Mouse (Mus musculus): Measurements from ENCODE around the gene Vmn1r179.
"Not testable (repeated sequence)": the region's sequence is repeated elsewhere in the genome, so short reads cannot be mapped to it uniquely, and the experiment has no call there.

The Vmn1r179 gene

GRCm38 (mm10) chr7:23926678-23927077, at the start of gene Vmn1r179:
Gene Vmn1r179, plus strand, starts transcription at chr7:23926978.
- TF ChIP-seq GATA4 (IDR thresholded peaks at IDR 0.05; ENCODE audit: insufficient replicate concordance, low read length), result no peak

GRCm38 (mm10) chr7:23891709-23892108, 35.1 kb upstream of the Vmn1r179 start, which contains the start of gene Vmn1r178:
Gene Vmn1r178, plus strand, starts transcription at chr7:23892009.
- no peak for TF ChIP-seq GATA4 (IDR thresholded peaks at IDR 0.05; ENCODE audit: insufficient replicate concordance, low read length)

GRCm38 (mm10) chr7:23950332-23950731, 23.6 kb downstream of the Vmn1r179 start, which contains the start of gene Vmn1r180:
Gene Vmn1r180, plus strand, starts transcription at chr7:23950632.
- no peak for TF ChIP-seq GATA4 (IDR thresholded peaks at IDR 0.05; ENCODE audit: insufficient replicate concordance, low read length)

- not testable (repeated sequence) for TF ChIP-seq GATA4 (IDR thresholded peaks at IDR 0.05; ENCODE audit: insufficient replicate concordance, low read length)
Measured at GRCm38 (mm10) chr7:23974315-23974714, 47.5 kb downstream of the Vmn1r179 start, which contains the start of gene Vmn1r181. Gene Vmn1r181, plus strand, starts transcription at chr7:23974615.

Data from liver, adult (tissue).